Mouse (Mus musculus) gastrocnemius, postnatal 36 days (tissue): ENCODE data around the gene Camta1. TPM values are rescaled to one million over a fixed set of nuclear protein-coding genes. Genes with fewer than 3 reads are reported as not detected.

Experiments
- DNase-seq, 2 experiments: peaks; one replicate each; pipeline ENCODE4 v3.0.0; 2022
- intact Hi-C: fragments of 180-260 bp; cut with DNase I; formaldehyde crosslinking; loops from one replicate; pipeline ENCODE4 v1.15.1; 2025
- total RNA-seq, 2 experiments: library from RNA; stranded (reverse); gene quantifications; 2 replicates each; pipeline ENCODE4 v1.2.3; 2021

Camta1 gene
- total RNA-seq, 2 experiments from 2014 or later = 93.4 to 109 TPM

- intact Hi-C loops = no loop called here
- DNase-seq = no peak
These were observed 306.2 kb downstream of the Camta1 start for GRCm38 (mm10) chr4:151555505-151555904.

- no peak for DNase-seq
- intact Hi-C loops = no loop called here
These were observed 312.2 kb downstream of the Camta1 start for GRCm38 (mm10) chr4:151549523-151549922.

- intact Hi-C loops = no loop called here
- DNase-seq = no peak
These were observed 316.2 kb downstream of the Camta1 start for GRCm38 (mm10) chr4:151545452-151545851.

- intact Hi-C loops = no loop called here
- no peak for DNase-seq
These were observed 317.5 kb downstream of the Camta1 start for GRCm38 (mm10) chr4:151544191-151544590.

- DNase-seq = no peak
- intact Hi-C loops = no loop called here
These were observed 321.1 kb downstream of the Camta1 start for GRCm38 (mm10) chr4:151540546-151540945.

- intact Hi-C loops = no loop called here
- DNase-seq = no peak
These were observed 321.8 kb downstream of the Camta1 start for GRCm38 (mm10) chr4:151539881-151540280.

GRCm38 (mm10) chr4:151539167-151539525 is 322.5 kb downstream of the Camta1 start:
- DNase-seq = no peak
- intact Hi-C loops = no loop called here

GRCm38 (mm10) chr4:151538446-151539166 is 323.1 kb downstream of the Camta1 start:
- intact Hi-C loops = no loop called here
- DNase-seq = no peak

GRCm38 (mm10) chr4:151535916-151536450 is 325.7 kb downstream of the Camta1 start:
- intact Hi-C loops = no loop called here
- no peak for DNase-seq

- intact Hi-C loops = no loop called here
- DNase-seq = no peak
These were observed 328.2 kb downstream of the Camta1 start for GRCm38 (mm10) chr4:151533451-151533850.

GRCm38 (mm10) chr4:151528436-151528835 is 333.2 kb downstream of the Camta1 start:
- no peak for DNase-seq
- intact Hi-C loops = no loop called here

- intact Hi-C loops = no loop called here
- DNase-seq = no peak
These were observed 333.9 kb downstream of the Camta1 start for GRCm38 (mm10) chr4:151527763-151528162.

GRCm38 (mm10) chr4:151520103-151520502 is 341.6 kb downstream of the Camta1 start:
- DNase-seq = peak in 1 of 2 experiments; percentile 13
- intact Hi-C loops = no loop called here

GRCm38 (mm10) chr4:151519011-151519410 is 342.7 kb downstream of the Camta1 start:
- intact Hi-C loops = no loop called here
- no peak for DNase-seq

GRCm38 (mm10) chr4:151516998-151517799 is 344.5 kb downstream of the Camta1 start:
- DNase-seq = no peak
- intact Hi-C loops = no loop called here

GRCm38 (mm10) chr4:151515316-151515715 is 346.4 kb downstream of the Camta1 start:
- intact Hi-C loops = no loop called here
- no peak for DNase-seq

- intact Hi-C loops = no loop called here
These were observed 350.6 kb downstream of the Camta1 start for GRCm38 (mm10) chr4:151511092-151511491.

GRCm38 (mm10) chr4:151510417-151510816 is 351.3 kb downstream of the Camta1 start:
- no peak for DNase-seq
- intact Hi-C loops = no loop called here

More at GRCm38 (mm10) chr4:151511092-151511491, 350.6 kb downstream of the Camta1 start:
- DNase-seq = no peak

GRCm38 (mm10) chr4:151506701-151507100 is 355.0 kb downstream of the Camta1 start:
- no peak for DNase-seq
- intact Hi-C loops = no loop called here

GRCm38 (mm10) chr4:151498481-151499276 is 363.0 kb downstream of the Camta1 start:
- no peak for DNase-seq
- intact Hi-C loops = no loop called here

- no peak for DNase-seq
- intact Hi-C loops = no loop called here
These were observed 365.1 kb downstream of the Camta1 start for GRCm38 (mm10) chr4:151496581-151496980.
